Mouse (Mus musculus) frontal cortex, postnatal 14 days (tissue): ENCODE data around the gene Gm9376.

ENCODE experiments used
- DNase-seq, 2 experiments: peaks; one replicate each; pipeline ENCODE4 v3.0.0; 2022; ENCODE audit warnings: low spot score in 2 of 2

The Gm9376 gene

DNA sequence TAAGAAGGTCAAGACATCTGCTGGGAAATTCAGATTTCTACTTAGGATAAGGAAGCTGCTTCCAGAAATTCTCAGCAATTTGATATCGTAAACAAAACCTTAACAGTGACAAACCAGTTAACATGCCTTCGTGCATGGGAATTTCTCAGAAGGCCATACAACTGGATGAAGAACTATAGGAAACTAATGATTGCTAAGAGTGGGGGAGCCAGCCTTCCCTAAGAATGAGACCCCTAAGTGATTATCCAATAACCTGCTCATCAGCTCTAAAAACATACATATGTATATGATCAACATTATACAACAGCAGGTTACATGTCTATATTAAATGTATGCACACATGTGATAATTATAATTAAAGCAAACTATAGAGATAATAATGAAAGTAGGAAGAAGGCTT, at the start of gene Gm9376:
Gm9376 (plus strand) TSS at position 301 of the 400 bp plus-strand sequence.
- no peak for DNase-seq

GRCm38 (mm10) chr14:118220885-118221284, 45.9 kb upstream of the Gm9376 start:
- no peak for DNase-seq

DNA sequence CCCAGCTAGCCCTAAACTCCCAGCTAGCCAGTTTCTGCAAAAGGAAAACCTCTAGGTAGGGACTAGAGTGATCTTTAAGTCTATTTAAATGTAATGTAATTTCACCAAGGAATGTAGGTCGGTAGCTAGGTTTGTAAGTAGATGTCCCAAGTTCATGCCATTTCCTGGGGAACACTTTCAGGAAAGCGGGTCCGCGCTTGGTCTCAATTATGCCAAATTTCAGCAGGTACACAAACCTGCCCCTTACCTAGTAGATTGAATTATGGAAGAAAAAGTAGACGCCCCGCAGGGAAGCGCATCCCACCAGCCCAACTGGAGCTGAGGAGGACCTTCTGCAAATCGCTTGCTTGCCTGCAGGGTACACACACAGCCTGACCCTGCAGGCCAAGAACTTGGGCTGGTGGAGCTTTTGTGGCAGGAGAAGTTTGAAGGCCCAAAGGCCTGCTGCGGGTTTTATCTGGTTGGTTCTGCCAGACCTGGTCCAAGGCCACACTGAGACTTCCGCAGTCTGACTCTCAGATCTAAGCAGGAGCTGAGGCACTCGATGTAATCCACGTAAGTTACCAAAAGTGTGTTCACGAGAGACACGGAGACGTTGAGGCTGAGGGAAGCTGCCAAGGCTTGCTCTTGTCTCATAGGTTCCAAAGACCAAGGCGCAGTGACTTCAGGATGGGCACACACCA, 41.6 kb upstream of the Gm9376 start:
- DNase-seq: no peak

GRCm38 (mm10) chr14:118225911-118226310, 40.8 kb upstream of the Gm9376 start:
- DNase-seq: no peak

- no peak for DNase-seq
These were observed 40.1 kb upstream of the Gm9376 start for GRCm38 (mm10) chr14:118226471-118227155.

GRCm38 (mm10) chr14:118232381-118232970, 34.3 kb upstream of the Gm9376 start:
- no peak for DNase-seq

DNA sequence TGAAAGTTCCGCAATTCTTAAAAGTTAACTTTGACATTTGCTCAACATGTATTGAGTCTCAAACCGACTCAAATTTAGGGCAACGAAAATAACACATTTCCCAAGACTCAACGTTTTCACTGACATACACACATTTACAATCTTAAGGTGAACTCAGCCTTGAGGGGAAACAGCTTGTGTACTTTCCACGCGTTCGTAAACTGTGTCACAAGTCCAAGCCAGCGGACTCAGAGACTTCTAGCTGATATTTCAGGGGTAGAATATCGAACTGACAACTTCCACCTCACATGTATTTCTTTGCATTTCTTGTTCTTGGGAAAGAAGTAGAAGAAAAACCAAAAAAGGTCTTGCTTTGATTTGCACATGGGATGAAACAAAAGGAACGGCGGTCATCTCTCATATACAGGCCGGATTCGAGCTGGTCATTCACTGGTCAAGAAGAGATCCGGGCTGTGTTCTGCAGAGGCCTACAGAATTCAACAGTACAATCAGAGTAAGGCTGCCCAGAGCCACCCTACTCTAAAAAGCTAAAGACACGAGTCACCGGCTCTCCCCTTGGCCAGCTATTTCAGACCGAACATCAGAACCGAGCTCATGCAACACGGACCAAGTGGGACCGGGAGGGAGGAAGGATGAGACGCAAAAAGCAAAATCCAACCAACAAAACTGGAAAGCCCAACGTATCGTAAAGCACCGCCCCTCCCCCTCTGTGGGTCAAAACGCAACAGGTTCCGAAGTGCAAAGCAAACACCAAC, 32.8 kb upstream of the Gm9376 start:
- no peak for DNase-seq

GRCm38 (mm10) chr14:118234541-118235210, 32.1 kb upstream of the Gm9376 start:
- DNase-seq: no peak

GRCm38 (mm10) chr14:118235361-118235972, 31.3 kb upstream of the Gm9376 start:
- DNase-seq: no peak

DNA sequence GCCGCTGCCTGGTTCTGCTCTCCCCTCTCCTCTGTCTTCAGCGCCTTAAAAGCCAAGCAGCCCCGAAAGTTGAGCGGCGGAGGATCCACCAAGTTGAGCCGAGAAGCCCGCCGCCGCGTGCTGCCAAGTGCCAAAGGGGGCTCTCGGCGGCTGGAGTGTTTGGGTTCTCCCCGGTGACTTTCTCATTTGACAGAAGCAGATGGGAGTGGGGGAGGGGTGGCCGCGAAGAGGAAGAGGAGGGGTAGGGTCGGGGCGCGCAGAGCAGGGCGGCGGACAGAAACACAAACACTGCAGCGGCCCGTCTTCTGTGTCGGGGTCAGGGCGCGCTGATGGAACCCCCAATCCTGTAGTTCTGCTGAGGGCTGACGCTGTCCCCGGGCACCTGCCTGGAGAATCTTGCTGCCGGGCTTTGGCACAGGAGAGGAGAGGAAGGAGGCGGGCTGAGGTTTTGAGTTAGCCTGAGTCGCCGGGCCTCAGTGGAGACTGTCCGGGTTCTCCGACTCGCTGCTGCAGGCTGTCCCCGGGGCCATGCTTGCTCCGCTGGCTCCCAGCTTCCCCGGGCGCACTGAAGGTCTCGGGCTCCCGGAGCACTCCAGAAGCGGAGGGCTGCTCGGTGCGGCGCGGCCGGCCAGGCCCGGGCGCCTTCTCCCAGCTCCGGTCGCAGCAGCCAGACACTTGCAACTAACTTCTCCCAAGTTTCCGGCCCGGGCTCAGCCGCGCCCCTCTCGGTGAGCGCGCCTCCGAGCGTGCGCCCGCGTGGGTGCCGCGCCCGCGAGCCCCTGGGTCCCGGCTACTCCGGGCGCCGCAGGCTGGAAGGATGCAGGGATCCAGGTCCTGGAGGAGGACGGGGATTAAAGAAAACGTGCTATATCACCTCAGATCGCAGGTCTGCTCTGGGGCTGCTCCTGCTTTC, 30.5 kb upstream of the Gm9376 start:
- no peak for DNase-seq

DNA sequence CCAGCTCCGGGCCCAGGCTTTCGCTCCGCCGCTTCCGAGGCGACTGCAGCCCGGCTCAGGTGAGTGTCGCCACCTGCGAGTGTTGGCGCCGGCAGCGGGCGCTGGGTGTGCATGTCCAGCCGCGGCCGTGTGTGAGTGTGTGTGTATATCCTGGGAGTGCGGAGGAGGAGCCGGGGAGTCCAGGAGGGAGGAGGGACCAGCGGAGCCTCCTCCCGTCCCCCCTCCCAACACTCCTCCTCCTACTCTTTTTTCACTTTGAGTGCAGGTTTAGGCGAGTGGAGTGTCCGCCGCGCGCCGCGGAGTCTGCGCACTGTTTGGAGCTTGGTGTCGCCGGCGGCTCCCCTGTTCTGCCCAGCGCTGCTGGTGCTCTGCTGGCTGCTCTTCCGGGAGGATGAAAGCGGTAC, 29.9 kb upstream of the Gm9376 start, which contains the start of gene Sox21:
Sox21 (minus strand) TSS at position 145 of the 404 bp plus-strand sequence.
- peak; percentile 42 to 46 for DNase-seq

GRCm38 (mm10) chr14:118237786-118238185, 29.0 kb upstream of the Gm9376 start:
- no peak for DNase-seq

DNA sequence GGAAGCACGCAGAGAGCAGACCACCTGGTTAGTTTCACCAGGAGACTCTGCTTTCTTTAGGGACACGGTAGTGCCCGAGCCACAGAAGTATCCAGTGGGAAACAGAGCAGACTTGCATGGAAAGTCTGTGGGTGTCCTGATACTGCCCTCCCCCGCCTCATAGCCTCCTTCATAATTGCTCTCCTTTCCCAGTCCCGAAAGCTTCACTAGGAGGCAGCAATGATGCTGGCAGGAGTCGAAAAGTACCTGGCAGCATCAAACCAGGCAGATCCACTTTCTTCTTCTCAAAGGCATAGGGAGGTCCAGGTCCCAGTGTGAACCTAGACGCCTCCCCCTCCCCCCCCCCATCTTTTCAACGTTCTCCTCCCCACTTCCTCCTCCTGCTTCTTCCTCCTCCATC, 27.4 kb upstream of the Gm9376 start:
- DNase-seq: no peak

- no peak for DNase-seq
These were observed 25.3 kb upstream of the Gm9376 start for GRCm38 (mm10) chr14:118241416-118241815.

DNA sequence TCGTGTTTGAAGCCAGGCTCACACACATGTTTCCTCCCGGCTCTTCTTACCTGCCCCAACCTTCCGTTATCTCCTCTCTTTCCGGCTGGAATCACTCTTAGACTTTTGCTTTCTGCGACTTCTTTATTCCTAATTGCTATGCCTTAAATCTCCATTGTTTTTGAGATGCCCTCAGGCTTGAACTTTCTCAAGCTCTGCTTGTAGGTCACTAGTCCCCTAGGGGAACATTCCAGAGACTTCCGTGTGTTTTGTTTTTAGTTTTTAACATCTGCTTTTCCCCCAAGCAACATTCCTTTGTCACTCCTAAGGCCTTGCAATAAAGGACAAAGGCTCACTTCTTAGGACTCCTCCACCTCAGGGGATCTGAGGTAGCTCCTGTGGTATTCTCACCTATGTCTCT, 13.4 kb upstream of the Gm9376 start:
- no peak for DNase-seq

DNA sequence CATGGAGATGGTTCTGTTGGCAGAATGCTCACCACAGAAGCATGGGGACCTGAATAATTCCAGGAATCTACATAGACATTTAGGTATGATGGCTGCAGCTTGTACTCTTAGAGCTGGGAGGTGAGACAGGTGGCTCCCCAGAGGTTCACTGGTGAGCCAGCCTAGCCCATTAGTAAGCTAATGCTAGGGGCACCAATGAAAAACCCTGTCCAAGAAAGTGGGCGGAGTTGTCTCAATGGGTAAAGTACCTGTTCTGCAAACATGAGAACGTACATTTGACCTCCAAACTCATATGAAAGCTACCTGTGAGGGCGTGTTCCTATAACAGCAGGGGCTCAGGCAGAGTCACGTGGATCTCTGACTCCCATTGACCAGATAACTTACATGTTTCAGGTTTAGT, 2.1 kb downstream of the Gm9376 start:
- DNase-seq: no peak

- no peak for DNase-seq
These were observed 6.1 kb downstream of the Gm9376 start for GRCm38 (mm10) chr14:118272594-118273555.

DNA sequence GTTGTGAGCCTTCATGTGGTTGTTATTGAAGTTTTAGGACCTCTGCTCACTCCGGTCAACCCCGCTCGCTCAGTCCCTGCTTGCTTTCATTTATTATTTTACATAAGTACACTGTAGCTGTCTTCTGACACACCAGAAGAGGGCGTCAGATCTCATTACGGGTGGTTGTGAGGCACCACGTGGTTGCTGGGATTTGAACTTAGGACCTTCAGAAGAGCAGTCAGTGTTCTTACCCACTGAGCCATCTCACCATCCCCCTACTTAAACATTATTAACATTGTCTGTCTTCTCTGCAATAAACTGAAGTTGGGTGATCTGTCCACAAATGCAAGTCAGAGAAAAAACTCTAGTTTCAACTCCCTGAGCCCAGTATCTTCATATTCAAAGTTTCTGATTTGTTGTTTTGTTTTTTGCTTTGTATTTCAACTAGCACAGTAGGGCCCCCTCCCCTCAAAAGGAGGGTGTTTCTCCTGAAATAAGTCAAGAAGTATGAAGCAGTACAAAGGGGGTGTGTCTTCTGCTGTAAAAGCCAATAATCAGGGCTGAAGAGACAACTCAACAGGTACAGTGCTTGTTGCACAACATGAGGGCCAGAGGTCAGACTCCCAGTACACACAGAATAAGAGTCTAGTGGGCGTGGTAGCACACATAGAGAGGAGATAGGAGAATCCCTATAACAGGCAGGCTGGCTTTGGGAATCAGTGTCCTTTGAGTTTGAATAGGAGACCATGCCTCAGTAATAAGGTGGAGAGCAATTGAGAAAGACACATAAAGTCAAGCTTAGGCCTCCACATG, 11.1 kb downstream of the Gm9376 start:
- DNase-seq: no peak
